Mouse (Mus musculus) myocyte (in vitro differentiated cells): ENCODE measurements around the gene Acd. TPM values are rescaled to one million over a fixed set of nuclear protein-coding genes. Genes with fewer than 3 reads are reported as not detected.
A peak's percentile ranks its signal among the peaks of the same experiment; 100 is the strongest.

ENCODE experiments used
- H3K27me3 ChIP-seq: one replicate; pipeline ENCODE4 v1.6.1; 2011; ENCODE audit not compliant: control insufficient read depth, insufficient read depth, insufficient read length
- H3K36me3 ChIP-seq: one replicate; pipeline ENCODE4 v1.6.1; 2011; ENCODE audit not compliant: control insufficient read depth, insufficient read depth
- H3K4me2 ChIP-seq: one replicate; pipeline ENCODE4 v1.6.1; 2011; ENCODE audit warnings: low read depth, control low read depth
- H3K4me3 ChIP-seq: one replicate; pipeline ENCODE4 v1.5.1; 2011; ENCODE audit warnings: mild to moderate bottlenecking, control low read depth, moderate library complexity
- H3K79me2 ChIP-seq: one replicate; pipeline ENCODE4 v1.6.1; 2011; ENCODE audit not compliant: control insufficient read depth, insufficient read depth
- H3ac ChIP-seq: one replicate; pipeline ENCODE4 v1.6.1; 2011; ENCODE audit not compliant: control insufficient read depth, insufficient read length
- CEBPB ChIP-seq: IDR thresholded peaks from 2 replicates; pipeline ENCODE4 v1.6.1; 2011; ENCODE audit warnings: mild to moderate bottlenecking, moderate library complexity; ENCODE audit not compliant: poor library complexity, insufficient read depth, severe bottlenecking
- E2F4 ChIP-seq: IDR thresholded peaks from one replicate; pipeline ENCODE4 v1.6.1; 2011; ENCODE audit warnings: mild to moderate bottlenecking, control low read depth, moderate library complexity; ENCODE audit not compliant: insufficient read depth
- MAX ChIP-seq: IDR thresholded peaks from one replicate; pipeline ENCODE4 v1.6.1; 2011; ENCODE audit warnings: low read depth, mild to moderate bottlenecking, control low read depth
- MYOD1 ChIP-seq, 3 experiments: IDR thresholded peaks; one replicate each; pipeline ENCODE4 v1.6.1; 2011; ENCODE audit warnings: control low read depth in 2 of 3, low read depth in 2 of 3, mild to moderate bottlenecking in 2 of 3, moderate library complexity in 1 of 3; ENCODE audit not compliant: insufficient read length in 2 of 3, control insufficient read depth in 1 of 3
- MYOG ChIP-seq, 3 experiments: IDR thresholded peaks; one replicate each; pipeline ENCODE4 v1.6.1; 2011; ENCODE audit warnings: control low read depth in 2 of 3, low read depth in 2 of 3, mild to moderate bottlenecking in 2 of 3; ENCODE audit not compliant: insufficient read length in 2 of 3, control insufficient read depth in 1 of 3, insufficient read depth in 1 of 3
- POLR2A ChIP-seq: IDR thresholded peaks from one replicate; pipeline ENCODE4 v1.6.1; 2011; ENCODE audit warnings: low read depth, mild to moderate bottlenecking, control low read depth, moderate library complexity; ENCODE audit not compliant: insufficient read length
- POLR2AphosphoS2 ChIP-seq: IDR thresholded peaks from one replicate; pipeline ENCODE4 v1.6.1; 2011; ENCODE audit warnings: low read depth, control low read depth; ENCODE audit not compliant: insufficient read length
- REST ChIP-seq: IDR thresholded peaks from one replicate; pipeline ENCODE4 v1.6.1; 2011; ENCODE audit warnings: mild to moderate bottlenecking, control low read depth, moderate library complexity; ENCODE audit not compliant: insufficient read depth, insufficient read length
- SRF ChIP-seq: IDR thresholded peaks from one replicate; pipeline ENCODE4 v1.6.1; 2011; ENCODE audit warnings: low read depth; ENCODE audit not compliant: control insufficient read depth, insufficient read length
- TCF12 ChIP-seq: IDR thresholded peaks from one replicate; pipeline ENCODE4 v1.6.1; 2011; ENCODE audit warnings: mild to moderate bottlenecking, control low read depth; ENCODE audit not compliant: poor library complexity, insufficient read depth, severe bottlenecking
- TCF3 ChIP-seq: IDR thresholded peaks from one replicate; pipeline ENCODE4 v1.6.1; 2011; ENCODE audit warnings: low read depth, control low read depth; ENCODE audit not compliant: insufficient read length
- USF1 ChIP-seq: IDR thresholded peaks from one replicate; pipeline ENCODE4 v1.6.1; 2011; ENCODE audit warnings: low read depth, mild to moderate bottlenecking, control low read depth, moderate library complexity
- polyA plus RNA-seq: library from polyadenylated mRNA; unstranded; fragments of >200 nt; fragmentation: generic; extraction: Trizol; gene quantifications from one replicate; pipeline ENCODE4 v1.2.1, GENCODE M21; 2012; ENCODE audit warnings: missing spikeins

The Acd gene
- polyA plus RNA-seq, 1 experiment = 20.4 TPM

GRCm38 (mm10) chr8:105708675-105709074, 7.8 kb upstream of the Acd start:
- no peak overlapping the region for H3ac ChIP-seq

GRCm38 (mm10) chr8:105707498-105708403, 6.8 kb upstream of the Acd start, which contains the start of the genes 4933405L10Rik and Enkd1:
TSS of gene 4933405L10Rik (plus strand) at chr8:105707655.
TSS of gene Enkd1 (minus strand) at chr8:105708210.
- H3K79me2 ChIP-seq = peaks cover 8% of the 10 kb centered on the region
- H3K4me3 ChIP-seq = peak within 1 kb of the TSS; percentile 54
- H3K4me2 ChIP-seq = peak within 1 kb of the TSS; percentile 81
- peak; percentile 81 for TF ChIP-seq E2F4
- peak in 1 of 3 experiments; percentile 1 for TF ChIP-seq MYOG (IDR thresholded peaks at IDR 0.05; ENCODE audit: control insufficient read depth in 1 of 3, insufficient read depth in 1 of 3, insufficient read length in 2 of 3, low read depth in 2 of 3)
- no peak for TF ChIP-seq TCF12
- 0 out of 2 replicates have a peak, but pooled peaks have one; percentile 1 for TF ChIP-seq CEBPB
- no peak for TF ChIP-seq TCF3
- no peak for TF ChIP-seq MAX
- peak; percentile 7 for TF ChIP-seq USF1
- peak; percentile 25 for TF ChIP-seq POLR2A
- no peak for TF ChIP-seq REST
- TF ChIP-seq POLR2AphosphoS2 = no peak
- TF ChIP-seq SRF = no peak
- TF ChIP-seq MYOD1 (IDR thresholded peaks at IDR 0.05; ENCODE audit: control insufficient read depth in 1 of 3, insufficient read length in 2 of 3, low read depth in 2 of 3) = peak in 1 of 3 experiments; percentile 9
- no peaks in the 10 kb centered on the region for H3K36me3 ChIP-seq
- H3K27me3 ChIP-seq = no peaks in the 10 kb centered on the region
- H3ac ChIP-seq = peak within 1 kb of the TSS; percentile 28

More at GRCm38 (mm10) chr8:105708675-105709074, 7.8 kb upstream of the Acd start:
- Histone ChIP-seq H3K4me3 (peak overlapping the region; percentile 54), H3K27me3 (no peaks in the 10 kb centered on the region), H3K36me3 (no peaks in the 10 kb centered on the region), H3K79me2 (peaks cover 8% of the 10 kb centered on the region), H3K4me2 (no peak overlapping the region)
- TF ChIP-seq USF1 (no peak), TCF12 (no peak), MYOD1 (IDR thresholded peaks at IDR 0.05; ENCODE audit: control insufficient read depth in 1 of 3, insufficient read length in 2 of 3, low read depth in 2 of 3) (no peak), SRF (no peak), MYOG (IDR thresholded peaks at IDR 0.05; ENCODE audit: control insufficient read depth in 1 of 3, insufficient read depth in 1 of 3, insufficient read length in 2 of 3, low read depth in 2 of 3) (no peak)

- peaks cover 8% of the 10 kb centered on the region for H3K79me2 ChIP-seq
- no peaks in the 10 kb centered on the region for H3K27me3 ChIP-seq
- H3ac ChIP-seq = no peak overlapping the region
- no peaks in the 10 kb centered on the region for H3K36me3 ChIP-seq
- peak overlapping the region; percentile 81 for H3K4me2 ChIP-seq
- peak overlapping the region; percentile 54 for H3K4me3 ChIP-seq
- TF ChIP-seq TCF12 (no peak), MAX (no peak), E2F4 (no peak)
Observed at GRCm38 (mm10) chr8:105706426-105706825, 5.5 kb upstream of the Acd start.

GRCm38 (mm10) chr8:105704955-105705354, 4.1 kb upstream of the Acd start:
- TF ChIP-seq REST (no peak), TCF12 (no peak), TCF3 (no peak), E2F4 (no peak), POLR2A (no peak), POLR2AphosphoS2 (no peak), SRF (no peak), USF1 (no peak), MYOD1 (IDR thresholded peaks at IDR 0.05; ENCODE audit: control insufficient read depth in 1 of 3, insufficient read length in 2 of 3, low read depth in 2 of 3) (no peak), CEBPB (no peak), MAX (no peak), MYOG (IDR thresholded peaks at IDR 0.05; ENCODE audit: control insufficient read depth in 1 of 3, insufficient read depth in 1 of 3, insufficient read length in 2 of 3, low read depth in 2 of 3) (no peak)
- Histone ChIP-seq H3K36me3 (no peaks in the 10 kb centered on the region), H3ac (no peak overlapping the region), H3K4me3 (no peak overlapping the region), H3K79me2 (peaks cover 8% of the 10 kb centered on the region), H3K27me3 (no peaks in the 10 kb centered on the region), H3K4me2 (no peak overlapping the region)

- no peak overlapping the region for H3K4me3 ChIP-seq
- no peak overlapping the region for H3K4me2 ChIP-seq
- H3K27me3 ChIP-seq = no peaks in the 10 kb centered on the region
- no peaks in the 10 kb centered on the region for H3K36me3 ChIP-seq
- H3ac ChIP-seq = no peak overlapping the region
- TF ChIP-seq E2F4 (no peak), MAX (no peak)
- H3K79me2 ChIP-seq = peaks cover 8% of the 10 kb centered on the region
Observed at GRCm38 (mm10) chr8:105704146-105704812, 3.4 kb upstream of the Acd start.
